Mouse (Mus musculus) thymus, postnatal 0 days (tissue): Measurements from ENCODE around the gene Spint2. TPM values are rescaled to one million over a fixed set of nuclear protein-coding genes. Genes with fewer than 3 reads are reported as not detected.
"Not testable (repeated sequence)": the region's sequence is repeated elsewhere in the genome, so short reads cannot be mapped to it uniquely, and the experiment has no call there.

Experiments
- DNase-seq: peaks from one replicate; pipeline ENCODE4 v3.0.0-alpha.2; 2015; ENCODE audit warnings: low spot score
- polyA plus RNA-seq: library from polyadenylated mRNA; unstranded; fragments of >200 nt; fragmentation: Nextera tagmentation; extraction: Ambion mirVana; gene quantifications from 2 replicates; pipeline ENCODE4 v1.2.1, GENCODE M21; 2015

Gene Spint2
- polyA plus RNA-seq, 1 experiment from 2014 or later = 608 TPM

DNA sequence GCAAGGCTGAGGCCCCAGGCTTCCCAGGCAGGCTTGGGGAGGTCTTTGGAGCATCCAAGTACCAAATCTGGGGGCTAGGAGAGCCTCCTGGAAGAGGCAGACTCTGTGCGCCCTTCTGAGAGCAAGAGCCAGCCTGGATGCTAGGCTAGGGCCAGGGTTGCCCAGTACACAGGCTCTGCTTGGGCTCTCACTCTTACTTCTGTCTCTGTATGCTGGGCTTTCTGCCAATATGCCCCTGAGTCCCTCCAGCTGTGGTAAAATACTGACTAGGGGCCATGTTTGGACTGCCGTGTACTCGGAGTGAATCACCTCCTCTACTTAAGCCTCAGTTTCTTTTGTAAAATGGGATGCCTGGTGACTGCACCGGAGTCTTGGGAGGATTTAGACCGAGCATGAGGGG is 35.7 kb downstream of the Spint2 start:
- DNase-seq = no peak

DNA sequence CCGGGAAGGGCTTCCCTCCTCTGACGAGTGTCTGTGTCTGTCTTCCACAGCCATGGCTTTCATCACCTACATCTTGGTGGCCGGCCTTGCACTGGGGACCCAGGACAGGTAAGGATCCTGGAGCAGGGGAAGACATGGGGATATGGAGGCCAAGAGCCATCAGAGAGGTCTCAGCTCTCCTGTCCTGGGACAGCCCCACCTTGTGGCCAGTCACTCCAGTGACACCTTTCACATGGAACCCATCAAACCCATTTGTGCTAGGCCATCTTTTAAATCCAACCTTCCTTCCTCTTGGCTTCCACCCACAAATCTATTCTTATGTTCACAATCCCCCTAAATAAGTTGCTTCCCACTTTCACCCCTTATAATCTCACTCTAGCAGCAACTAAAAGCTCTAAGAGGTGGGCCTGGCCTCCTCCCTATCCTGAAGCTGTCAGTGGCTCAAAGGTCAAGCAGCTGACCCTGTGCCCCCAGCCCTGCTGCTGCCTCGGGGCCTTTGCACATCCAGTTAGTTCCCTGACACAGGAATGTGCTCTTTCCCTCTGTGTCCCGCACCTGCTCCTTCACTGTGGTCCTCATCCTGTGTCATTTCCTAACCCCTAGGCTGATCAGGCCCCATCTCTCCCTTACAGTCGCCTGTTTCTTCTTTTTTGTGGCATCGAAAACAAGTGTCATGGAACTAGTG is 36.8 kb downstream of the Spint2 start:
- DNase-seq = peak; percentile 48

DNA sequence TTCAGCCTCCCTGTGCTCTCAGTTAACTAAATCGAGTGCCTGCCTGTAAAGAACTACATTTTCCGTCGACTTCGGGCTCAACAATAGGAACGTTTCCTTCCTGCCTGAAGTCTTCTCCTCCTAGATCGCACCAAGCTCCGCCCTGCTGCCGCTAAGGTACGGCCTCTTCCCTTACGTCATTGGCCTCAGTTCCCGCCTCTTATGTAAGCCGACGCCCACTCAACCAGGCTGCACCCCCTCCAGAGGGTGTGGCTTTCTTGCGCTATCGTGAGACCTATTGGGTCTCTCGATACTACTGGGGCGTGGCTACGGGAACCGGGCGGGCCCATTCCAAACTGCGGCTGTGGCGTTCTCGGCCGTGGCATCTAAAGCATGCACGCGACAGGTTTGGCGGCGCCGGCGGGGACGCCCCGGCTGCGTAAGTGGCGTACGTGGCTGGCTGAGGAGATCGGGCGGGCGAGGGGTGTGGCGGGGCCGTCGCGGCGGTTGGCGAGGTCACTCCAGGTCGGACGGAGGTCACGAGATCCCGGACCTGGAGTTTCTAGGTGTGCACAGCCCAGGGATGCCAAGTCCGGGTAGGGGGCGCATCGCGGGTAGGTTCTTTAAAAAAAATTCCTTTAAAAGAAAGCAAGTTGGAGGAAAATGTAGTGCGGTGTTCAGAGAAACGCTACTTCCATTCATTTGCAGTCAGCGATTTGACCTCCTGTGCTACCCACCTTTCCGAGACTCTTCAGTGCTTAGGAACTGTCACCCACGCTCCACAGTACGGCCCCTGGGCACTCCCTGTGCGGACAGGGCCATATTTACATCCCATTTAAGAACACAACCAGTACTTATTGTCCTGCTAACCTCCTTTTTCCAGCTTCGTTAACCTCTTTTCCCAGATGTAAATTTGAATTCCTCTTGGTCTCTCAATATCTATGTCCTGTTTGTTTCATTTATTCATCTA is 43.4 kb downstream of the Spint2 start, which contains the start of gene Yif1b:
Yif1b (plus strand) TSS at position 311 of the 949 bp plus-strand sequence.
- peak; percentile 100 for DNase-seq

DNA sequence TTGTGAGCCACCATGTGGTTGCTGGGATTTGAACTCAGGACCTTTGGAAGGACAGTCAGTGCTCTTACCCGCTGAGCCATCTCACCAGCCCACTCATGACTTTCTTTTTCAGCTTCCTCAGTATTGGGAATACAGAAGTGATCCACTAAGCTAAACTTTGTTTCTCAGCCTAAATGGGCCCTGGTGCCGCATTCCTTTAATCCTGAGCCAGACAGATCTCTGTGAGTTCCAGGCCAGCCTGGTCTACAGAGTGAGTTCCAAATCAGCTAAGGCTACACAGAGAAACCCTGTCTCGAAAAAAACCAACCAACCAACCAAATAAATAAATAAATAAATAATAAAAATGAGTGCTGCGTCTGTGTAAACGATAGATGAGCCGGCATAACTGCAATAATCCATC is 44.1 kb downstream of the Spint2 start:
- not testable (repeated sequence) for DNase-seq

GRCm38 (mm10) chr7:29236593-29236992 is 45.1 kb downstream of the Spint2 start:
- no peak for DNase-seq

- no peak for DNase-seq
These were observed 47.1 kb downstream of the Spint2 start for GRCm38 (mm10) chr7:29234661-29235060.

- no peak for DNase-seq
These were observed 48.0 kb downstream of the Spint2 start for GRCm38 (mm10) chr7:29233745-29234144.

- DNase-seq = no peak
These were observed 49.3 kb downstream of the Spint2 start, which contains the start of gene Kcnk6 for GRCm38 (mm10) chr7:29232247-29233013. Kcnk6 (minus strand) TSS chr7:29232515.

GRCm38 (mm10) chr7:29231517-29231916 is 50.2 kb downstream of the Spint2 start:
- DNase-seq = no peak

DNA sequence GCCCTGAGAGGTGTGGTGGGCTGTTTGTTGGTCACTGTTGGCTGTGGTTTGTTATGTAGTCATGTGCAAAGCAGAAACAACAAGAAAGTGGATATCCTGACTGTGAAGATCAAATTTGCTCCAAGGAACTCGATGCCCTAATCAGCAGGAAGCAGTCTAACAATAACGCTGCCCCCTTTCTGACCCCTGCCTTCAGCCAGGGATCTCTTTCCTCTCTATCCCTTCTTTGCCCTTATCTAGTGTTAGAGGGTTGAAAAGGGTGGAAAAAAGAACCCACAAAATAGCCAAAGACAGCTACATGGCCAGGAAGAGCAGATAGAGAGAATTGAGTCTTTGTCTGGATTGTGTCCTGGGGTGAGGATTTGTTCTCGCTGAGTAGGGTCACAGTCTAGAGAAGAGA is 51.2 kb downstream of the Spint2 start:
- no peak for DNase-seq

DNA sequence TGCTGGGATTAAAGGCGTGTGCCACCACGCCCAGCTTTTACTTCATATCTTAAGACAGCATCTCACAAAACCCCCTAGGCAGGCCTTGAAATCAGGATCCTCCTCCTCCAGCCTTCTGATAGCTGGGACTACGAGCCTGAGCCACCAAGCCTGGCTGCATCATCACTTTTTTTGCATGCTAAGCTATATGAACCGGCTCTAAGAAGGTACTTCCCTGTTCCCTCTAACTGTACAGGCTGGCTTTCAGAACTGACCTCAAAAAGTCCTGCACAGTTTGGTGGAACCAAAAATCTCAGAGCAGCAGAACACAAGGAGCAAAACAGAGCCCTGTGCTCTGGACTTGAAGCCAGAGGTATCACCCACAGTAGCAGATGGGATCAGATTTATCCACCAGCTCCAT is 53.5 kb downstream of the Spint2 start:
- DNase-seq = no peak

- no peak for DNase-seq
These were observed 56.2 kb downstream of the Spint2 start for GRCm38 (mm10) chr7:29225520-29225919.

- no peak for DNase-seq
These were observed 56.8 kb downstream of the Spint2 start for GRCm38 (mm10) chr7:29224756-29225394.

DNA sequence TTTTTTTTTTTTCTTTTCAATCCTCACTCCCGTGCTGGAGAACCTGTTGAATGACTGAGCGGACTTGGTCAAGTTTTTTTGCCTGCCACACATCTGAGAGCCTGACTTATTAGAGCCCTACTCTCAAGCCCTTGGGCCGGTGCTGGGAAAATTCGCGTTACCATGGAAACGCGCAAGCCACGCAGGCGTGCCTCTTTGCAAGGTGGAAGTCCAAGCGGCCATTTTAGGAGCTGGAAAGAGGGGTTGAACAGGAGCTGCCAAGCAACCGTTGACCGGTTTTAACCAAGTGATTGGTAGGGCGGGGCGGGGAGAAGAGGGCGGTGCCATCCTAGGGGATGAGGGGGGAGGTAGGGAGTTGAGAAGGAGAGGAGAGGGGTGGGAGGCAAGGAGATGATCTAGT is 66.9 kb downstream of the Spint2 start:
- no peak for DNase-seq

- no peak for DNase-seq
These were observed 67.5 kb downstream of the Spint2 start for GRCm38 (mm10) chr7:29214236-29214635.

GRCm38 (mm10) chr7:29213675-29214082 is 68.0 kb downstream of the Spint2 start, which contains the start of gene Catsperg1:
Catsperg1 (minus strand) TSS chr7:29214035.
- DNase-seq = no peak

DNA sequence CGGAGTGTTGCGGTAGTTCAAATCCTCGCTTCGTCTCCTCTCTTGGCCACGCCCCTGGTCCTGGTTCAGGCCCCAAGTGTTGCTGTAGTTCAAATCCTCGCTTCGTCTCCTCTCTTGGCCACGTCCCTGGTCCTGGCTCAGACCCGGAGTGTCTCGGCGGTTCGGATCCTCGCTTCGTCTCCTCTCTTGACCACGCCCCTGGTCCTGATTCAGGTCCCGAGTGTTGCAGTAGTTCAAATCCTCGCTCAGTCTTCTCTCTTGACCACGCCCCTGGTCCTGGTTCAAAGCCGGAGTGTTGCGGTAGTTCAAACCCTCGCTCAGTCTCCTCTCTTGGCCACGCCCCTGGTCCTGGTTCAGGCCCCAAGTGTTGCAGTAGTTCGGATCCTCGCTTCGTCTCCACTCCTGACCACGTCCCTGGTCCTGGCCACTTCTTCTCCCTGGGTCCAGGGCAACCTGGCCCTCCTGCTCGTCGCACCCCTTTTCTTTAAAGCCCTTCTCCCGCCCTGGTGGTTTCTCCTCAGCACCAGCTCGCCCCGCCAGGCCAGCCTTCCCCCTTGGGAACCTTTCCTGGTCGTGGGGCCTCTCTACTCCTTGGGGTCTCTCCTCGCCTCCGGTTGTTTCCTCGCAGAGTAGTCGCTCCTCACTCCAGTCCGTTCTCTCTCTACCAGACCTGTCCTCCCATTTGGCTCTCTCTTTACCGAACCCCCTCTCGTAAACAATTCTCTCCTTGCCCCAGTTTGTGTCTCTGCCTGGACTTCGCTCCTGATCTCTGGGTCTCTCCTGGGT is 68.7 kb downstream of the Spint2 start:
- not testable (repeated sequence) for DNase-seq

DNA sequence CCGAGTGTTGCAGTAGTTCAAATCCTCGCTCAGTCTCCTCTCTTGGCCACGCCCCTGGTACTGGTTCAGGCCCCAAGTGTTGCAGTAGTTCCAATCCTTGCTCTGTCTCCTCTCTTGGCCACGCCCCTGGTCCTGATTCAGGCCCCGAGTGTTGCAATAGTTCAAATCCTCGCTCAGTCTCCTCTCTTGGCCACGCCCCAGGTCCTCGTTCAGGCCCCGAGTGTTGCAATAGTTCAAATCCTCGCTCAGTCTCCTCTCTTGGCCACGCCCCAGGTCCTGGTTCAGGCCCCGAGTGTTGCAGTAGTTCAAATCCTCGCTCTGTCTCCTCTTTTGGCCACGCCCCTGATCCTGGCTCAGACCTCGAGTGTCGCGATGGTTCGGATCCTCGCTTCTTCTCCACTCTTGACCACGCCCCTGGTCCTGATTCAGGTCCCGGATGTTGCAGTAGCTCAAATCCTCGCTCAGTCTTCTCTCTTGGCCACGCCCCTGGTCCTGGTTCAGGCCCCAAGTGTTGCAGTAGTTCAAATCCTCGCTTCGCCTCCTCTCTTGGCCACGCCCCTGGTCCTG is 69.4 kb downstream of the Spint2 start:
- no peak for DNase-seq

DNA sequence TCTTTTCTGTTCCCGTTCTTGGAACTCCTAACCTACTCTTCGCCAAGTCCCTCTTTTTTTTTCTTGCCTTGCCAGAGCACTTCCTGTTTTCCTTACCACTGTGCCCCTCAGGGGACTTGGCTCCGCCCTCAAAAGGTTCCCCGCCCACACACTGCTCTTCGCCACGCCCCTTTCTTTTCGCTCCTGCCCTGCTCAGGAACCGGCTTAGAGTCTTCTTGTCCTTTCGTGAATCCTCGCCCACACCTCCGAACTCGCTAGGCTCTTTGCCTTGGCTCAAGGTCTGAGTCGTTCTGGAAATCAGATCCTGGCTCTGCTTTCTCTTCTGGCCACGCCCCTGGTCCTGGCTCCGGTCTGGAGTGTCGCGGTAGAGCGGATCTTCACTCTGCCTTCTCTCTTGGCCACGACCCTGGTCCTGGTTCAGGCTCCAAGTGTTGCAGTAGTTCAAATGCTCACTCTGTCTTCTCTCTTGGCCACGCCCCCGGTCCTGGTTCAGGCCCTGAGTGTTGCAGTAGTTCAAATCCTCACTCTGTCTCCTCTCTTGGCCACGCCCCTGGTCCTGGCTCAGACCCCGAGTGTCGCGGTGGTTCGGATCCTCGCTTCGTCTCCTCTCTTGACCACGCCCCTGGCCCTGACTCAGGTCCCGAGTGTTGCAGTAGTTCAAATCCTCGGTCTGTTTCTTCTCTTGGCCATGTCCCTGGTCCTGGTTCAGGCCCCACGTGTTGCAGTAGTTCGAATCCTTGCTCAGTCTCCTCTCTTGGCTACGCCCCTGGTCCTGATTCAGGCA is 70.1 kb downstream of the Spint2 start:
- peak; percentile 88 for DNase-seq
